Comparison of ENCODE assay signal across 8 mouse cellular contexts in genomic region chr13:54824111-54824931, GRCm38 (mm10). TPM values are rescaled to one million over a fixed set of nuclear protein-coding genes. Genes with fewer than 3 reads are reported as not detected.
DNase-seq lines count a peak whose midpoint lies in the region; ATAC-seq and TF ChIP-seq lines count a peak whose summit lies in the region.

No protein-coding gene starts in this region.

- peak overlapping the region; percentile 50 for H3K4me2 ChIP-seq in intestine, postnatal 0 days (replicated peaks; ENCODE audit: low read depth)
- H3K4me2 ChIP-seq in midbrain, embryonic 15.5 days, result peak overlapping the region; percentile 10; the same call in 1 of the 2 replicates

- 14% methylated on average over 22 of the region's 25 CpGs for WGBS in intestine, postnatal 0 days
- 14% methylated on average over 25 of the region's 25 CpGs for WGBS in midbrain, embryonic 15.5 days

- peak; percentile 30 for DNase-seq in adrenal gland, postnatal 14 days
- no peak for DNase-seq in adrenal gland, postnatal 36 days
- DNase-seq in cerebellum, postnatal 10 days, result peak; percentile 96
- peak; percentile 96 for DNase-seq in heart, adult 11 months
- DNase-seq in spleen, adult 12 weeks (ENCODE audit: low spot score), result no peak
- no peak for DNase-seq in layer of hippocampus, postnatal 25 days (ENCODE audit: extremely low spot score in 1 of 2, low spot score in 1 of 2)

- H3K9ac ChIP-seq in intestine, postnatal 0 days (ENCODE audit: low read depth, low read length), result no peak overlapping the region
- no peak overlapping the region for H3K9ac ChIP-seq in midbrain, embryonic 15.5 days

- no peaks in the 10 kb centered on the region for H3K27me3 ChIP-seq in intestine, postnatal 0 days (replicated peaks; ENCODE audit: control insufficient read depth, insufficient read depth, low read length)
- no peaks in the 10 kb centered on the region for H3K27me3 ChIP-seq in midbrain, embryonic 15.5 days (replicated peaks)

- no peak overlapping the region for H3K4me3 ChIP-seq in intestine, postnatal 0 days (ENCODE audit: low read depth, low read length)
- H3K4me3 ChIP-seq in midbrain, embryonic 15.5 days, result no peak overlapping the region

- TF ChIP-seq CTCF in intestine, postnatal 0 days (IDR thresholded peaks at IDR 0.05; ENCODE audit: low read depth), result peak; percentile 15; the same call in 1 of the 2 replicates

- H3K9me3 ChIP-seq in intestine, postnatal 0 days (ENCODE audit: control insufficient read depth), result no peaks in the 10 kb centered on the region
- H3K9me3 ChIP-seq in midbrain, embryonic 15.5 days, result no peaks in the 10 kb centered on the region

- no peak for ATAC-seq in intestine, postnatal 0 days
- peak; percentile 60 for ATAC-seq in midbrain, embryonic 15.5 days (replicated peaks)

- H3K36me3 ChIP-seq in intestine, postnatal 0 days (ENCODE audit: control insufficient read depth, insufficient read depth), result no peaks in the 10 kb centered on the region
- H3K36me3 ChIP-seq in midbrain, embryonic 15.5 days (replicated peaks), result no peaks in the 10 kb centered on the region

- no peak overlapping the region for H3K27ac ChIP-seq in intestine, postnatal 0 days (ENCODE audit: low read depth, low read length)
- peak overlapping the region; percentile 54 for H3K27ac ChIP-seq in midbrain, embryonic 15.5 days

- H3K4me1 ChIP-seq in intestine, postnatal 0 days (replicated peaks; ENCODE audit: control insufficient read depth, insufficient read depth, low read length), result no peaks in the 10 kb centered on the region
- H3K4me1 ChIP-seq in midbrain, embryonic 15.5 days, result peaks cover 14% of the 10 kb centered on the region

RNA-seq across cellular contexts. Expression of gene Tspan17, which starts 35.1 kb away (rescaled TPM):
- total RNA-seq in adrenal gland, postnatal 14 days (2021), result 24.8 and 29.5 TPM in 2 replicates
- total RNA-seq in adrenal gland, postnatal 36 days (2021), result 10 to 100 TPM; 24.0 to 33.4 TPM
- polyA plus RNA-seq in intestine, postnatal 0 days (2015; fragmentation: Nextera tagmentation; extraction: Ambion mirVana), result 14.8 and 15.2 TPM in 2 replicates
- 49.3 and 54.0 TPM in 2 replicates for polyA plus RNA-seq in midbrain, embryonic 15.5 days (2015; fragmentation: Nextera tagmentation; extraction: Ambion mirVana)
- total RNA-seq in layer of hippocampus, postnatal 25 days (2021), result 100 to 1,000 TPM in 1 of 2 experiments, 10 to 100 TPM in 1; 97.2 to 104 TPM

RNA-seq across cellular contexts. Expression of gene Eif4e1b, which starts 40.5 kb away (rescaled TPM):
- not detected in 2 replicates for total RNA-seq in adrenal gland, postnatal 14 days (2021)
- total RNA-seq in adrenal gland, postnatal 36 days (2021), result not detected
- polyA plus RNA-seq in intestine, postnatal 0 days (2015; fragmentation: Nextera tagmentation; extraction: Ambion mirVana), result not detected in 2 replicates
- not detected in 2 replicates for polyA plus RNA-seq in midbrain, embryonic 15.5 days (2015; fragmentation: Nextera tagmentation; extraction: Ambion mirVana)
- not detected for total RNA-seq in layer of hippocampus, postnatal 25 days (2021)

RNA-seq across cellular contexts. Expression of gene Sncb, which starts 57.9 kb away (rescaled TPM):
- 0.96 and 2.5 TPM in 2 replicates for total RNA-seq in adrenal gland, postnatal 14 days (2021)
- 1 to 10 TPM; 1.1 to 1.9 TPM for total RNA-seq in adrenal gland, postnatal 36 days (2021)
- polyA plus RNA-seq in intestine, postnatal 0 days (2015; fragmentation: Nextera tagmentation; extraction: Ambion mirVana), result 0.22 and 0.37 TPM in 2 replicates
- 56.0 and 56.4 TPM in 2 replicates for polyA plus RNA-seq in midbrain, embryonic 15.5 days (2015; fragmentation: Nextera tagmentation; extraction: Ambion mirVana)
- total RNA-seq in layer of hippocampus, postnatal 25 days (2021), result 100 to 1,000 TPM; 652 to 677 TPM

Comparison
In these comparisons a context has a peak if more than half of its experiments do, and no peak if none do; other contexts are left out.
1. DNase-seq: peak in adrenal gland, postnatal 14 days (single experiment), cerebellum, postnatal 10 days (2 of 2) and heart, adult 11 months (single experiment); none in adrenal gland, postnatal 36 days (0 of 2), spleen, adult 12 weeks (single experiment) and layer of hippocampus, postnatal 25 days (0 of 2).
2. RNA of gene Sncb, which starts 57.9 kb away (total RNA-seq): 652 to 677 TPM in layer of hippocampus, postnatal 25 days; 1.1 to 1.9 TPM in adrenal gland, postnatal 36 days and 0.96 to 2.5 TPM in adrenal gland, postnatal 14 days; every median in the first group is over 100 times any median in the second.